Mouse (Mus musculus) liver, adult 2 months (tissue): Measurements from ENCODE around the gene 4930503B20Rik. TPM values are rescaled to one million over a fixed set of nuclear protein-coding genes. Genes with fewer than 3 reads are reported as not detected.

Source experiments
- DNase-seq: peaks from one replicate; pipeline ENCODE4 v3.0.0-alpha.2; 2011; ENCODE audit warnings: low read depth, low spot score; ENCODE audit errors: extremely low read depth
- H3K27ac ChIP-seq: fragments of 200-500 bp; replicated peaks from 2 replicates; pipeline ENCODE4 v1.5.1; 2012; ENCODE audit warnings: low read depth, mild to moderate bottlenecking, control low read depth, inconsistent platforms, low read length; ENCODE audit not compliant: insufficient read depth
- H3K27me3 ChIP-seq: fragments of 200-500 bp; 2 replicates; pipeline ENCODE4 v1.6.1; 2012; ENCODE audit warnings: mild to moderate bottlenecking, moderate library complexity, low read length, inconsistent platforms; ENCODE audit not compliant: control insufficient read depth, insufficient read depth
- H3K36me3 ChIP-seq: fragments of 200-500 bp; 2 replicates; pipeline ENCODE4 v1.6.1; 2012; ENCODE audit warnings: low read length, inconsistent platforms; ENCODE audit not compliant: control insufficient read depth, insufficient read depth
- H3K4me1 ChIP-seq: fragments of 200-500 bp; 2 replicates; pipeline ENCODE4 v1.6.1; 2011; ENCODE audit warnings: low read length; ENCODE audit not compliant: control insufficient read depth, insufficient read depth
- H3K4me3 ChIP-seq: fragments of 200-500 bp; 2 replicates; pipeline ENCODE4 v1.5.1; 2011; ENCODE audit warnings: low read depth, mild to moderate bottlenecking, control low read depth, low read length, moderate library complexity; ENCODE audit not compliant: insufficient read depth
- H3K79me2 ChIP-seq: fragments of 200-500 bp; 2 replicates; pipeline ENCODE4 v1.6.1; 2012; ENCODE audit warnings: inconsistent platforms, mild to moderate bottlenecking, low read length, moderate library complexity; ENCODE audit not compliant: control insufficient read depth, insufficient read depth
- H3K9ac ChIP-seq: fragments of 200-500 bp; 2 replicates; pipeline ENCODE4 v1.6.1; 2012; ENCODE audit warnings: low read depth, mild to moderate bottlenecking, control low read depth, inconsistent platforms, low read length
- CTCF ChIP-seq: fragments of 200-500 bp; IDR thresholded peaks from 2 replicates; pipeline ENCODE4 v1.5.1; 2011; ENCODE audit warnings: low read depth, low read length, control low read depth
- POLR2A ChIP-seq: fragments of 200-500 bp; IDR thresholded peaks from 2 replicates; pipeline ENCODE4 v1.6.1; 2011; ENCODE audit warnings: low read length, control low read depth; ENCODE audit not compliant: insufficient read depth; ENCODE audit errors: extremely low read depth
- WGBS: fragments of 180-500 bp; shearing (Covaris S2); methylation state at CpG from one replicate; pipeline ENCODE4 v1.1.7; 2018; 5-methylcytosine and 5-hydroxymethylcytosine counted together
- polyA plus RNA-seq: library from polyadenylated mRNA; depleted of rRNA; stranded (reverse); fragments of >200 nt; gene quantifications from 2 replicates; pipeline ENCODE4 v1.2.3, GENCODE M21; 2012
- total RNA-seq: library from RNA; depleted of rRNA; stranded (reverse); fragments of >200 nt; gene quantifications from 2 replicates; pipeline ENCODE4 v1.2.3, GENCODE M21; 2014

The 4930503B20Rik gene
- total and polyA plus RNA-seq, 2 experiments = not detected

DNA sequence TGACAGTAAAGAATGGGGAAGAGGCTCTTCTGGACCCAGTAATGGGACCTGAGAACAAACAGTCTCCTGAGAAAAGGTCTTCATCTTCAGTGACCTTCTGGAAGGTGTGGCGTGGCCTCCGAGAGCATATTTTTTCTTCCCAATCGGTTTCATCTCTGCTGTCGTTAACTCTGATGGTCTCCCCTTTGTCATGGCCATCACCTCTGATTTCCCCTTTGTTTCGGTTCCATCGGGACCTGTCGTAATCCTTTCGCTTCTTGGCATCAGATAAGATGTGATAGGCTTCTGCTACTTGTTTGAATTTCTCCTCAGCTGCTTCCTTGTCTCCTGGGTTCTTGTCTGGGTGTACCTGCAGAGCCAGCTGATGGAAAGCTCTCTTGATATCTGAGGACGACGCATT, 401 bp downstream of the 4930503B20Rik start:
- WGBS = 79% methylated on average over 10 of the region's 10 CpGs
- Histone ChIP-seq H3K4me1 (no peaks in the 10 kb centered on the region), H3K9ac (no peak overlapping the region), H3K36me3 (no peaks in the 10 kb centered on the region), H3K79me2 (no peaks in the 10 kb centered on the region), H3K27ac (no peak overlapping the region), H3K27me3 (no peaks in the 10 kb centered on the region), H3K4me3 (no peak overlapping the region)
- no peak for TF ChIP-seq POLR2A
- no peak for TF ChIP-seq CTCF
- DNase-seq = no peak

DNA sequence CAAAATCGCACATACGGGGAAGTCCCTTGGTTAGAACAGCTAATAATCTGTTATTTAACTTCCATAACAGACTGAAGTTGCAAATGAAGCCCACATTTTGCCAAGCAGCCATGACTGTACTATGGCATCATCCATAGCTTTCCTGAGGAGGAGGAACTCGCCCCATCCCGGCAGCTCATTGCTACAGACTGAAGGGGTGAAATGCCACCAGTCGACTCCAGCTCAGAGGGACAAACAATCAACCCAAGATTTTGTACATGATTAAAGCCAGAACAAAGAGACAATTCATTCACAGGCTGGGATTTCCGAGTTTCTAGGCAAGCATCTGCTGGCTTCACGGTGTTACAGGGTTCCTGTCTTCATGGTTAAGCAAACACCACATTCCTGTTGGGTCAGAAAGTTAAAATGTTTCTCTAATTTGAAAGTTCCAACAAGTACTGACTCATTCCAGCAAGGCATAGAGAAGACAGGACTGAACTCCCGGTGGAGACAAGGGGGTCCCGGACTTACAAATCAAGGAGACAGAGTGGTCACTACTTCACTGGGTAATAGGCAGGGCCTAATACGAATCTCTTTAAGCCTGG, 1.7 kb downstream of the 4930503B20Rik start:
- Histone ChIP-seq H3K36me3 (no peaks in the 10 kb centered on the region), H3K9ac (no peak overlapping the region), H3K27me3 (no peaks in the 10 kb centered on the region), H3K4me1 (no peaks in the 10 kb centered on the region), H3K4me3 (no peak overlapping the region), H3K79me2 (no peaks in the 10 kb centered on the region), H3K27ac (no peak overlapping the region)
- no peak for TF ChIP-seq POLR2A
- no peak for TF ChIP-seq CTCF
- WGBS = 78% methylated on average over 10 of the region's 10 CpGs
- DNase-seq = no peak

DNA sequence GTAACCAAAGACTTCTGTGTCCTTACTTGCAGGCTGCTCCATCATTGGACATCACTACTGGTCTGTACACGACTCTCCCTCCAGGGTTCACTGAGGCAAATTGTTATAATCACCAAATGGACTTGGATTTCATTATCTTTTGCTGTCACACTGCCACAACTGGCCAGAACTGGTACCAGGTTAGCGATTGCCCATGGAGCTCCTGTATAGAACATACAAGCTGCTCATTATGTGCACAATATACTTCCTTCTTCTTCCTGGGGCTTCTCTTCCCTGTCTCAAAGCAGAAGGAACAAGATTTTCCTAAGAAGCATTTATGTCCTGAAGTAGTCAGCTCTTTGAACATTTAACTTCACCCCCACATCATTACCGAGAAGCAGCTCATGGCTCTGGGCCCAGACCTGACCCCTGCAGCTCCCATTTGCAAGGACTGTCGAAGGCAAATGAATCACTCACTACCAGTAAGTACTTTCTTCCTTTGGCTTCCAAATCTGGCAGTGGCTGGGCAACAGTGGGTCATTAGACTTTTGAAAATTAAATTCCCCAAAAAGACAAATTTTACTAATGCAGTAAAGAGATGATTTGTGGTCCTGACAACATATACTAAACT, 9.2 kb downstream of the 4930503B20Rik start:
- no peak overlapping the region for H3K9ac ChIP-seq
- no peaks in the 10 kb centered on the region for H3K4me1 ChIP-seq
- no peaks in the 10 kb centered on the region for H3K27me3 ChIP-seq
- no peak for DNase-seq
- TF ChIP-seq POLR2A (no peak), CTCF (no peak)
- H3K36me3 ChIP-seq = no peaks in the 10 kb centered on the region
- no peak overlapping the region for H3K4me3 ChIP-seq
- WGBS = 73% methylated on average over 4 of the region's 4 CpGs
- no peaks in the 10 kb centered on the region for H3K79me2 ChIP-seq
- H3K27ac ChIP-seq = no peak overlapping the region

DNA sequence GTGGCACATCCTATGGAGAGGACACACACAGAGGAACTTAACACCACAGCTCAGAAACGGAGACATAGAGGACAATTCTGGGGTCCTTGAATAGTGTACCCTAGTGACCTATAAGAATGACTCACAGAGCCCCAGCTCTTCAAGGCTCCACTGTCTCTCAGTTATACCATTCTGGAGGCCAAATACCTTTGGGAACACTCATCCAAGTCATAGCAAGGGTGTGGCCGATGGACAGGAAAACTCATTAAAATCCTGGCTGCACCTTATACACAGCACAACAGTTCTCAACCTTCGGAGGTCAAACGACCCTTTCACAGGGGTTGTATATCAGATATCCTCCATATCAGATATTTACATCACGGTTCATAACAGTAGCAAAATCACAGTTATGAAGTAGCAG, 18.6 kb downstream of the 4930503B20Rik start:
- TF ChIP-seq POLR2A (no peak), CTCF (no peak)
- Histone ChIP-seq H3K4me1 (no peaks in the 10 kb centered on the region), H3K27me3 (no peaks in the 10 kb centered on the region), H3K9ac (no peak overlapping the region), H3K36me3 (peaks cover 24% of the 10 kb centered on the region), H3K27ac (no peak overlapping the region), H3K4me3 (no peak overlapping the region), H3K79me2 (no peaks in the 10 kb centered on the region)
- WGBS = 66% methylated on average over 5 of the region's 5 CpGs
- peak; percentile 71 for DNase-seq

DNA sequence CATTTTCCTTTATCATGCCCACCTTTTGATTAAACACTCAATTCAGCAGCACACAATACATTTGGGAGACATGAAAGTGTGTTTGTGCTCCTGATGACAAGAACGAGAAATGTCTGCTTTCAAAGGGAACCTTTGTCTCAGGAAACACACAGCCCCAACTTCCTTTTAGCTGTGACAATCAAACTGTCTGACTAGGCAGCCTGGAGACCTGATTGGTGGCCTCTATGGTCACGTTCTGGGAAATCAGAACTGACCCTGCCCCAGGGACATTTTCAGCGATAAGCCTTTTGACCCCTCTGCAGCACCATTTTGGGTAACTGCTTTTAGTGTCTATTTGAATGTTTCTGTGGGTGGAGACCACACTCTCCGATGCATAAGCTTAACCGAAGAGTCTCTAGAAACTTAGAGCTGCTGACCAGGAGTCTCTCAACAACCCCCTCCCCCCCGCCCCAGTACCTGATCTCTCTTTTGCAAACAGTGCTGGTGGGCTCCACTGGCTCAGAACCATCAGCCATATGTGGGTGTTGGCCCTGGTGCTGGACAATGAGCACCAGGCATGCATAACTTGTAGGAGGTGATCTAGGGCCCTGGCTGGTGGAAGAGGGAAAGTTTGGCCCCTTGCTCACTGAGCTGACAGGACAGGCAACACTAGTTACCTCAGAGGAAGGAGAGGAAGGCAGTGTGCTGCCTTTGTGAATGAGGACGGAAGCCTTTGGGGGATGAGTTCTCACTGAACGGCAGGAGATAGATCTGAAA, 22.7 kb downstream of the 4930503B20Rik start:
- peak; percentile 30 for DNase-seq
- Histone ChIP-seq H3K4me1 (no peaks in the 10 kb centered on the region), H3K4me3 (no peak overlapping the region), H3K36me3 (peaks cover 61% of the 10 kb centered on the region), H3K9ac (no peak overlapping the region), H3K27ac (no peak overlapping the region), H3K27me3 (no peaks in the 10 kb centered on the region), H3K79me2 (no peaks in the 10 kb centered on the region)
- 71% methylated on average over 8 of the region's 8 CpGs for WGBS
- no peak for TF ChIP-seq POLR2A

DNA sequence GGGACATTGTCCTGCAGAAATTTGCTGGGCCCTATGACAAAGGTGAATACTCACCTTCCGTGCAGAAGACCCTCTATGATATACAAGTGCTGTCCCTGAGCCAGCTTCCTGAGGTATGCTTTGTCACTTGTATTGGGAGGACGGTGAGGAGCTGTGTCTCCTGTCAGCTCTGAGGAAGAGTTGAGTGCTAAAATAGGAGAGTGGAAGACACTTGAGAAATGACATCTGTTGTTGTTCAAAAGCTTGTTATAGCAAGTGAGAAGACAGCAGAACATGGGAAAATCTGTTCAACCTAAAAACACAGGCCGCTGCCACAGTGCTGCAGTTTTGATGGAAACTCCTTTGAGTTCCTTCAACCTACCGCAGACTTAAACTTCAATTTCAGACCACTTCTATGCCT, 25.4 kb downstream of the 4930503B20Rik start:
- DNase-seq = peak; percentile 17
- 89% methylated on average over 4 of the region's 4 CpGs for WGBS

More for the DNA sequence above, 25.4 kb downstream of the 4930503B20Rik start:
- Histone ChIP-seq H3K79me2 (no peaks in the 10 kb centered on the region), H3K36me3 (peaks cover 80% of the 10 kb centered on the region), H3K4me1 (no peaks in the 10 kb centered on the region), H3K27me3 (no peaks in the 10 kb centered on the region), H3K27ac (no peak overlapping the region), H3K9ac (no peak overlapping the region), H3K4me3 (no peak overlapping the region)
- TF ChIP-seq POLR2A (no peak), CTCF (no peak)
